Mouse (Mus musculus) olfactory bulb, adult 2 months (tissue): Measurements from ENCODE around the gene Farsb. TPM values are rescaled to one million over a fixed set of nuclear protein-coding genes. Genes with fewer than 3 reads are reported as not detected.

Experiments
- H3K27ac ChIP-seq: fragments of 200-500 bp; 2 replicates; pipeline ENCODE4 v1.5.1; 2012; ENCODE audit warnings: low read depth, low read length; ENCODE audit not compliant: insufficient read depth
- H3K4me1 ChIP-seq: fragments of 200-500 bp; 2 replicates; pipeline ENCODE4 v1.6.1; 2012; ENCODE audit warnings: low read length; ENCODE audit not compliant: control insufficient read depth, insufficient read depth
- H3K4me3 ChIP-seq: fragments of 200-500 bp; 2 replicates; pipeline ENCODE4 v1.5.1; 2012; ENCODE audit warnings: mild to moderate bottlenecking, low read depth, low read length, moderate library complexity; ENCODE audit not compliant: insufficient read depth
- CTCF ChIP-seq: fragments of 200-500 bp; IDR thresholded peaks from 2 replicates; pipeline ENCODE4 v1.5.1; 2012; ENCODE audit warnings: low read depth, mild to moderate bottlenecking, low read length, moderate library complexity; ENCODE audit not compliant: insufficient read depth
- POLR2A ChIP-seq: fragments of 200-500 bp; IDR thresholded peaks from 2 replicates; pipeline ENCODE4 v1.6.1; 2012; ENCODE audit warnings: mild to moderate bottlenecking, low read depth, low read length, moderate library complexity; ENCODE audit not compliant: insufficient read depth
- WGBS: fragments of 180-500 bp; shearing (Covaris S2); methylation state at CpG from one replicate; pipeline ENCODE4 v1.1.7; 2018; 5-methylcytosine and 5-hydroxymethylcytosine counted together
- polyA plus RNA-seq: library from polyadenylated mRNA; stranded (reverse); fragments of >200 nt; gene quantifications from 2 replicates; pipeline ENCODE4 v1.2.4, GENCODE M21; 2012; ENCODE audit warnings: low replicate concordance; ENCODE audit not compliant: missing spikeins, insufficient read depth, insufficient read length

The Farsb gene
- polyA plus RNA-seq, 1 experiment = not detected

DNA sequence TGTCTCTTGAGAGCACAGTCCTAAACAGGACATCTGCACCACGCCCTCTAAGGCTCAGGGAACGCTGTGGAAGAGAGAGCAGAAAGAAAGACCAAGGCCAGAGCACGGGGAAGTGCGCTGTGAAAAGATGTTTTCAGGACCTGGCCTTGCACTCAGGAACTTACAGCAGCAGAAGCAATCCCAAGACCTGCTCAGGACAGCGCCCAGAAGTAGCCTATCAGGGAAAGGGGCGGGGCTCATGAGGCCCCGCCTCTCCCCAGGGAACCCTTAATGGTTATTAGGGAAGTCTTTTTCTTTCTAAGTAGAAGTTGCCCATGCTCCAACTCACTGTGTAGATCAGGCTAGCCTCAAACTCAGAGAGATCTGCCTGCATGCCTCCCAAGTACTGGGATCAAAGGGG, 76.0 kb downstream of the Farsb start:
- H3K4me1 ChIP-seq = no peaks in the 10 kb centered on the region
- WGBS = 41% methylated on average over 7 of the region's 7 CpGs

DNA sequence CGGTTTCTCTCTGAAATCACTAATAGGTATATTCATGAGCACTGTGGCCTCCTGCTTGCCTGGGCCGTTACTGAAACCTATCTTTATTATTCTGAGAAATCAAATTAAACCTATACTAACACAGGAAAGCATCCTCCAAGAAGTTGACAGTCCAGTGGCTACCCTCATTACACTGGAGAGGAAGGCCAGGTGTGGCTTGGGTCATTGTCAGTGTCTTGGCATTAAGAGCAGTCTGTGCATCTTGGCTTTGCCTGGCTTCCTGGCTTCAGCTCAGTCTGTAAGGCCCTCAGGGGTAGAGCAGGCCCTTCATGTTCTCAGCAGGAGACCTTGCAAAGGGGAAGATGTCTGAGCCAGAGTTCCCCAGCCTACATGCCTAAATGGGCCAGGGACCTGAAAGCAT, 79.3 kb downstream of the Farsb start:
- no peak overlapping the region for H3K4me3 ChIP-seq
- TF ChIP-seq POLR2A (no peak), CTCF (no peak)
- WGBS = 91% methylated on average over 2 of the region's 2 CpGs

More for the DNA sequence above, 76.0 kb downstream of the Farsb start:
- no peak overlapping the region for H3K4me3 ChIP-seq
- TF ChIP-seq CTCF (no peak), POLR2A (no peak)
- no peak overlapping the region for H3K27ac ChIP-seq

DNA sequence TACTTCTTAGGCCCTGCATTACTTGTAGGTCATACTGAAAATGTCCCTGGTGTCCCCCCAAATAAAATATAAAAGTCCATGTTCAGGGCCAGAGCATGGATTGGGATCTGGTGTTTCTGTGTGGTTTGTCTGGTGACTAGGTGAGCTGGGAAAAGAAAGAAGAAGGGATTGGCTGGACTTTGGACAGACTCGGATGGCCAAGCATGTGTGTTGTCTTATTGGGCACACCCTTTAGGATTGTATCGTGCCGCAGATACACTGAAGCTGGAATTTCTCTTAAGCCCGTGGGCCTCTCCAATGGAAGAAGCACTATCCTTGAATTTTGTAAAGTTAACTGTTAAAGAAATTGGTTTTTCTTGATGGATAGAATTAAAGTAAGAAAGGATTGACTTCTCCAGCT, 87.3 kb downstream of the Farsb start:
- WGBS = 96% methylated on average over 4 of the region's 4 CpGs

More for the DNA sequence above, 79.3 kb downstream of the Farsb start:
- no peaks in the 10 kb centered on the region for H3K4me1 ChIP-seq
- H3K27ac ChIP-seq = no peak overlapping the region

DNA sequence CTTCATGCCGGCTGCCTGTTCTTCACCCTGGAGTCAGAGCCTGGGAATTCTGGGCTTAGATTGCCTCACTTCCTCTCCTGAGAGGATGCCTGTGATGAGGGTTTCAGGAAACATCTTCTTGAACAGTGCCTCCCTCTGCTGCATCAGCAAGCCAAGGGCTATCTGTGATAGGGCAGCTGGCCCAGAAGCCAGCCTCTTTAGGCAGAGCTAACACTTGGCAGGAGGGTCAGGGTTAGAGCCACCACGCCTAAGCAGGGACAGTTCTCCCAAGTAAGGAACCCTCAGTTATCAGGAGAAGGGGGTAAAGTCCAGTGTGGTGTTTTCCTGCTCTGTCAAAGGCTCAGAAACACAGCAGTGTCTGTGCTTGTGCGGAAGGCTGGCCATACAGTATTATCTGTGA, 88.9 kb downstream of the Farsb start:
- peaks cover 8% of the 10 kb centered on the region for H3K4me1 ChIP-seq
- TF ChIP-seq POLR2A = no peak
- TF ChIP-seq CTCF = no peak
- WGBS = 86% methylated on average over 3 of the region's 3 CpGs

More for the DNA sequence above, 87.3 kb downstream of the Farsb start:
- no peak overlapping the region for H3K27ac ChIP-seq
- H3K4me1 ChIP-seq = no peaks in the 10 kb centered on the region; the same call in 1 of the 2 replicates
- TF ChIP-seq CTCF = no peak
- no peak for TF ChIP-seq POLR2A
- no peak overlapping the region for H3K4me3 ChIP-seq

DNA sequence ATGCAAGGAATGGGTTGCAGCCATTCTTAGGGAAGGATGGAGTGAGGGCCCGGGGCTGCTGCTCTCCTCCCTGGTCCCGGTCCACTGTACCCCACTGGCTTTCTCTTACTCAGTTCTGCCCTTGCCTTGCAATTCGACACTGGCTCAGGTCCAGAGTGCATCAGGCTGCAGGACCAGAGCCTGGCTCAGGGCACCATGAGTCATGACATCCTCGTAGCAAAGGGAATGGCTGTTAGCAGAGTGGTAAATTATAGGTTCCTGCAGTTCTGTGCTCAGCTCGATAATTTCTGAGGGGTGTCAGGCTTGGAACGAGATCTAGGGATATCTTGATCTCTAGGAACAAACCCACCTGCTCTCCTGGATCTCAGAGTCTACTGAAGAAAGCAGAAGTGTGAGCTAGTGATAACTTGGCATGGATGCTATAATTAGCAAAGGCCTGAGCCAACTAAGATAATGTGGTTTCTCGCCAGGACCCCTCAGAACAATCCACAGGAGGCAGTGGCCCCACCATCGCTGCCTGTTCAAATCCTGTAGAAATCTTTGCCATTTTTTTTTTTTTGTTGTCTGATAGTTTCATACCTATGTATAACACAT, 92.3 kb downstream of the Farsb start:
- peaks cover 8% of the 10 kb centered on the region for H3K4me1 ChIP-seq
- 28% methylated on average over 8 of the region's 8 CpGs for WGBS
- H3K4me3 ChIP-seq = no peak overlapping the region
- no peak for TF ChIP-seq CTCF
- TF ChIP-seq POLR2A = no peak
- no peak overlapping the region for H3K27ac ChIP-seq

More for the DNA sequence above, 88.9 kb downstream of the Farsb start:
- no peak overlapping the region for H3K27ac ChIP-seq
- no peak overlapping the region for H3K4me3 ChIP-seq

DNA sequence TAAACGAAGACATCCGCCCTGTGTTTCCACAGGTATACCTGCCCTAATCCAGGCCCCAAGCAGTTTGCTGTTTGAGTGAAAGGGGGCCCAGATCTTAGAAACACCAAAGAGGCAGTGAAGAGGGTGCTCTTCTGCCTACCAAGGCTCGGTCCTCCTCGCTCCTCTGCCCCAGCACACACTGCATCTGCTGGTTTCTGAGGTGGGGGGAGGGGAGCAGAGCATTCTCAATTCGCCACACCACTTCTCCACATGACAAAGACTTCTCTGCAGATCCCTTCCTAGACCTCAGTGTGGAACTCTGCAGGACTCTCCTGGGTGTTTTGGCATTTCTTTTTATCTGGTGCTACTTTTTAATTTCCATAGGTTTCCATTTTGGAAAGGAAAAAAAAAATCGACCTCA, 93.0 kb downstream of the Farsb start:
- 68% methylated on average over 6 of the region's 6 CpGs for WGBS
- TF ChIP-seq CTCF (no peak), POLR2A (no peak)
- H3K27ac ChIP-seq = no peak overlapping the region

DNA sequence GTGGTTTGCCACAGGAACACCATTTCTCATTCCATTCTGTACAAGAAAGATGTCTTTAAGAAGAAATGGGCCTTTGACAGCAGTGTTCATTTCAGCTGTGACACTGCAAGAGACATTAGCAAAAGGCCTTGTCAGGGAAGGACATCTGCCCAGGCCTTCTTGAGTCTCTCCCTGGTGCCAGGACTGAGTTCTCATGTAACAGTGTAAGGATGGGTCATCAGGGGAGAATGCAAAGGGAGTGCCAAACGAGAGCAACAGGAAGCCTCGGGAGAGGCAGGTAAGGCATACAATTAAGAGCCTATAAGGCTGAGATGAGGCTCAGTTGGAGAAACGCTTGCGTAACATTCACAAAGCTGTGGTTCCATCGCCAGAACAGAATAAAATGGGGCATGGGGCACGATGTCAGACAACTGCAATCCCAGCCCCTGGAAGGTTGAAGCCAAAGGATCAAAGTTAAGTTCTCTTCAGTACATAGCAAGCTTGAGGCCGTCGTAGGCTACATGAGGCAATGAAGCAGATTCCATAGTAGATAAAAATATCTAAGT, 93.4 kb downstream of the Farsb start:
- Histone ChIP-seq H3K4me3 (no peak overlapping the region), H3K27ac (no peak overlapping the region), H3K4me1 (peaks cover 8% of the 10 kb centered on the region)
- no peak for TF ChIP-seq CTCF
- no peak for TF ChIP-seq POLR2A
- 86% methylated on average over 8 of the region's 8 CpGs for WGBS

More for the DNA sequence above, 93.0 kb downstream of the Farsb start:
- Histone ChIP-seq H3K4me3 (no peak overlapping the region), H3K4me1 (peaks cover 8% of the 10 kb centered on the region)

DNA sequence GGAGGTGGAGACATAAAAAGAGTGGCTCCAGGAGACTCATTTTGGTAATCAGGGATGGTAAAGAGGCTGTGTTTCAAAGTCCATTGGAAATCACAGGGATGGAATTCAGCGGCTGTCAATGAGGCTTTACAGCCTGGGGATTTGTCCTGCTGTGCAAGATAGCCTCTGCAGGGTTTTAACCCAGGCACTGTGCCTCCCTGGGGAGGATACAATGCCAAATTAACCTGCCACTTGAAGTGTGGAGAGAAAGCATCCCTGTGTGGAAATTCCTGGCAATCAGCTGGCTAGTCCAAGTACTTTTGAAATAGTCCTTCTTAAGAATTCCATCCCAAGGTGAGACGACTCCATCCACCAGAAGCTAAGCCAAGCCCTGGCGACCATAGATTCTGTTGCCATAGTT, 99.8 kb downstream of the Farsb start:
- no peak overlapping the region for H3K27ac ChIP-seq
- WGBS = 51% methylated on average over 3 of the region's 3 CpGs
- no peak for TF ChIP-seq CTCF
- no peak for TF ChIP-seq POLR2A
- H3K4me1 ChIP-seq = no peaks in the 10 kb centered on the region
- no peak overlapping the region for H3K4me3 ChIP-seq

DNA sequence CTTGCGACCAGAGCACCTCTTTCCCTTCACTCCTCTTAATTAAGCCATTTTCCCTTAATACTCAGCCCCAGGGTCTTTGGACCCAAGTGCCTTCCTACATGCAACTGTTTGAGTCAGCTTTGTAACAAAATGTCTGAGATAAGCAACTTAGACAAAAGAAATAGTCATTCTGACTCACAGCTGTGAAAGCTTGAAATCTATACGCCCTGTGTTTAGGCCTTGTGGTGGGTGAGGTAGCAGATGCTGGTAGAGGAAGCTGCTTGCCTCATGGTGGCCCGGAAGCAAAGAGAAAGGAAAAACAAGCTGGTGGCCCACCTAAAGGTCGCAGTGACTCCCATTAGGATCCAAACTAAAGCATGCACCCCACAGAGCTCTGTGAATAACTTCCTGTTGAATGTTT, 100.8 kb downstream of the Farsb start:
- H3K27ac ChIP-seq = no peak overlapping the region
- TF ChIP-seq POLR2A = no peak
- no peak for TF ChIP-seq CTCF
- 48% methylated on average over 4 of the region's 4 CpGs for WGBS
- H3K4me1 ChIP-seq = no peaks in the 10 kb centered on the region
- no peak overlapping the region for H3K4me3 ChIP-seq
